Comparison of ENCODE assay signal across 14 mouse cellular contexts in genomic region chr7:55734483-55734882, GRCm38 (mm10). TPM values are rescaled to one million over a fixed set of nuclear protein-coding genes. Genes with fewer than 3 reads are reported as not detected.
A peak's percentile ranks its signal among the peaks of the same experiment; 100 is the strongest.
DNase-seq lines count a peak whose midpoint lies in the region; ATAC-seq and TF ChIP-seq lines count a peak whose summit lies in the region.
"Had no signal": no experiment of that assay in that cellular context is flagged by ENCODE, and none has a peak within 500 bp of the region (broad histone marks: within the 10 kb centered on the region; RNA-seq: fewer than 3 reads in every experiment).

No protein-coding gene starts in this region.

- no peaks in the 10 kb centered on the region for H3K4me1 ChIP-seq in liver, postnatal 0 days (ENCODE audit: insufficient read depth)
- H3K4me1 ChIP-seq in liver, embryonic 12.5 days = no peaks in the 10 kb centered on the region
- H3K4me1 ChIP-seq in E14TG2a.4 (replicated peaks; ENCODE audit: low read depth, low read length) = no peaks in the 10 kb centered on the region
- no peaks in the 10 kb centered on the region for H3K4me1 ChIP-seq in kidney, adult 2 months (ENCODE audit: control insufficient read depth, insufficient read depth, low read length)
- H3K4me1 ChIP-seq: heart, embryonic 10.5 days; midbrain, embryonic 15.5 days had no signal

- H3K4me2 ChIP-seq in liver, postnatal 0 days (ENCODE audit: low read depth, low read length) = no peak overlapping the region
- H3K4me2 ChIP-seq in liver, embryonic 12.5 days = no peak overlapping the region
- H3K4me2 ChIP-seq: midbrain, embryonic 15.5 days had no signal

- peak; percentile 19; the same call in 1 of the 2 replicates for TF ChIP-seq CTCF in liver, postnatal 0 days (IDR thresholded peaks at IDR 0.05; ENCODE audit: low read depth)
- peak; percentile 26; the same call in 1 of the 2 replicates for TF ChIP-seq CTCF in E14TG2a.4 (conservative IDR thresholded peaks at IDR 0.05; ENCODE audit: low read length)
- TF ChIP-seq CTCF in kidney, adult 2 months (conservative IDR thresholded peaks at IDR 0.05; ENCODE audit: insufficient read depth, insufficient read length, low read depth, low read length) = no peak

- no peak for TF ChIP-seq POLR2A in kidney, adult 2 months (IDR thresholded peaks at IDR 0.05; ENCODE audit: low read depth, low read length)

- no peak overlapping the region for H3K9ac ChIP-seq in liver, postnatal 0 days (replicated peaks)
- no peak overlapping the region for H3K9ac ChIP-seq in liver, embryonic 12.5 days
- H3K9ac ChIP-seq: midbrain, embryonic 15.5 days had no signal

- WGBS in liver, postnatal 0 days (ENCODE audit: insufficient replicate concordance) = 83% methylated on average over 2 of the region's 2 CpGs
- 76% methylated on average over 2 of the region's 2 CpGs for WGBS in liver, embryonic 12.5 days (ENCODE audit: insufficient replicate concordance)
- WGBS in kidney, adult 2 months = 96% methylated on average over 2 of the region's 2 CpGs

- no peaks in the 10 kb centered on the region for H3K36me3 ChIP-seq in liver, postnatal 0 days (replicated peaks; ENCODE audit: insufficient read depth, low read length)
- H3K36me3 ChIP-seq in liver, embryonic 12.5 days = no peaks in the 10 kb centered on the region
- no peaks in the 10 kb centered on the region for H3K36me3 ChIP-seq in E14TG2a.4 (ENCODE audit: insufficient read depth, low read length)
- H3K36me3 ChIP-seq in kidney, adult 2 months (ENCODE audit: control insufficient read depth, insufficient read depth, low read length) = no peaks in the 10 kb centered on the region
- H3K36me3 ChIP-seq: heart, embryonic 10.5 days; midbrain, embryonic 15.5 days had no signal

- ATAC-seq in liver, postnatal 0 days = no peak
- no peak for ATAC-seq in liver, embryonic 12.5 days
- peak; percentile 61 for ATAC-seq in granulocyte monocyte progenitor cell, adult 5-6 weeks (replicated peaks; ENCODE audit: poor library complexity, severe bottlenecking)
- ATAC-seq: hindbrain, embryonic 16.5 days; midbrain, embryonic 15.5 days had no signal

- H3K27ac ChIP-seq in liver, postnatal 0 days (ENCODE audit: low read depth) = no peak overlapping the region
- H3K27ac ChIP-seq in liver, embryonic 12.5 days = no peak overlapping the region
- no peak overlapping the region for H3K27ac ChIP-seq in kidney, adult 2 months (ENCODE audit: insufficient read depth, low read depth, low read length)
- H3K27ac ChIP-seq: heart, embryonic 10.5 days; midbrain, embryonic 15.5 days had no signal

- H3K27me3 ChIP-seq in liver, postnatal 0 days (ENCODE audit: insufficient read depth, low read length) = no peaks in the 10 kb centered on the region
- no peaks in the 10 kb centered on the region for H3K27me3 ChIP-seq in liver, embryonic 12.5 days (replicated peaks)
- no peaks in the 10 kb centered on the region for H3K27me3 ChIP-seq in E14TG2a.4 (ENCODE audit: insufficient read depth, low read length)
- H3K27me3 ChIP-seq in kidney, adult 2 months (replicated peaks; ENCODE audit: control insufficient read depth, insufficient read depth, low read length) = no peaks in the 10 kb centered on the region
- H3K27me3 ChIP-seq: midbrain, embryonic 15.5 days had no signal

- DNase-seq in cerebellum, postnatal 10 days = peak; percentile 12 to 30
- no peak for DNase-seq in cerebellum, postnatal 36 days
- no peak for DNase-seq in liver, postnatal 0 days
- DNase-seq in spleen, postnatal 36 days (ENCODE audit: low spot score in 2 of 2) = no peak
- no peak for DNase-seq in kidney, adult 2 months
- DNase-seq: kidney, adult 9 months; lung, postnatal 10 days had no signal

- no peak for TF ChIP-seq EP300 in liver, postnatal 0 days (IDR thresholded peaks at IDR 0.05; ENCODE audit: low read depth)

- no peaks in the 10 kb centered on the region for H3K9me3 ChIP-seq in liver, postnatal 0 days (ENCODE audit: low read length)
- H3K9me3 ChIP-seq in liver, embryonic 12.5 days (replicated peaks) = no peaks in the 10 kb centered on the region
- H3K9me3 ChIP-seq in E14TG2a.4 (ENCODE audit: low read length) = no peaks in the 10 kb centered on the region
- H3K9me3 ChIP-seq: heart, embryonic 10.5 days; midbrain, embryonic 15.5 days had no signal

- no peak overlapping the region for H3K4me3 ChIP-seq in liver, postnatal 0 days (ENCODE audit: low read depth, low read length)
- no peak overlapping the region for H3K4me3 ChIP-seq in liver, embryonic 12.5 days
- no peak overlapping the region for H3K4me3 ChIP-seq in E14TG2a.4 (replicated peaks; ENCODE audit: low read length)
- H3K4me3 ChIP-seq in kidney, adult 2 months (ENCODE audit: insufficient read depth, low read depth, low read length) = no peak overlapping the region
- H3K4me3 ChIP-seq: erythroblast, embryonic 14.5 days; heart, embryonic 10.5 days; midbrain, embryonic 15.5 days had no signal

RNA-seq across cellular contexts. Expression of gene Siglech, which starts 33.5 kb away (rescaled TPM):
- polyA plus RNA-seq in liver, postnatal 0 days (2015; fragmentation: Nextera tagmentation; extraction: Ambion mirVana) = 0.50 and 0.54 TPM in 2 replicates
- 0.23 and 0.24 TPM in 2 replicates for polyA plus RNA-seq in liver, embryonic 12.5 days (2016; fragmentation: Nextera tagmentation; extraction: Ambion mirVana)
- not detected in 2 replicates for total RNA-seq in granulocyte monocyte progenitor cell, adult 5-6 weeks (2014; fragmentation: Nextera tagmentation)
- not detected in 2 replicates for total RNA-seq in granulocyte monocyte progenitor cell, adult 5-6 weeks (2017)
- 1.2 and 5.0 TPM in 2 replicates for polyA plus RNA-seq in kidney, adult 2 months (2012; rRNA removed)
- polyA plus RNA-seq: erythroblast, embryonic 14.5 days; heart, embryonic 10.5 days had no signal

RNA-seq across cellular contexts. Expression of gene Tubgcp5, which starts 59.5 kb away (rescaled TPM):
- 4.4 and 5.5 TPM in 2 replicates for polyA plus RNA-seq in liver, postnatal 0 days (2015; fragmentation: Nextera tagmentation; extraction: Ambion mirVana)
- polyA plus RNA-seq in liver, embryonic 12.5 days (2016; fragmentation: Nextera tagmentation; extraction: Ambion mirVana) = 14.8 TPM in 2 replicates
- 34.2 and 41.1 TPM in 2 replicates for total RNA-seq in granulocyte monocyte progenitor cell, adult 5-6 weeks (2014; fragmentation: Nextera tagmentation)
- total RNA-seq in granulocyte monocyte progenitor cell, adult 5-6 weeks (2017) = 31.8 and 36.2 TPM in 2 replicates
- polyA plus RNA-seq in kidney, adult 2 months (2012; rRNA removed) = 2.3 and 3.4 TPM in 2 replicates

Comparison
In these comparisons a context has a peak if more than half of its experiments do, and no peak if none do; other contexts are left out.
1. DNase-seq: peak in cerebellum, postnatal 10 days (2 of 2); none in cerebellum, postnatal 36 days (0 of 2), liver, postnatal 0 days (single experiment), spleen, postnatal 36 days (0 of 2) and kidney, adult 2 months (single experiment).